In genomic region chr14:21106582-21106981, GRCm38 (mm10) we compare ENCODE assay signal across 14 mouse cellular contexts. TPM values are rescaled to one million over a fixed set of nuclear protein-coding genes. Genes with fewer than 3 reads are reported as not detected.
DNase-seq lines count a peak whose midpoint lies in the region; ATAC-seq and TF ChIP-seq lines count a peak whose summit lies in the region.
"Had no signal": no experiment of that assay in that cellular context is flagged by ENCODE, and none has a peak within 500 bp of the region (broad histone marks: within the 10 kb centered on the region; RNA-seq: fewer than 3 reads in every experiment).

No protein-coding gene starts in this region.

- no peak for TF ChIP-seq POLR2A in olfactory bulb, adult 2 months (IDR thresholded peaks at IDR 0.05; ENCODE audit: insufficient read depth, low read depth, low read length)

- H3K36me3 ChIP-seq in heart, embryonic 10.5 days = no peaks in the 10 kb centered on the region
- H3K36me3 ChIP-seq in lung, postnatal 0 days (ENCODE audit: insufficient read depth, low read length) = no peaks in the 10 kb centered on the region; the same call in 1 of the 2 replicates
- H3K36me3 ChIP-seq: hindbrain, embryonic 13.5 days had no signal

- H3K4me3 ChIP-seq in heart, embryonic 10.5 days = no peak overlapping the region
- H3K4me3 ChIP-seq in olfactory bulb, adult 2 months (ENCODE audit: insufficient read depth, low read depth, low read length) = no peak overlapping the region
- no peak overlapping the region for H3K4me3 ChIP-seq in lung, postnatal 0 days (ENCODE audit: low read depth, low read length)
- H3K4me3 ChIP-seq: hindbrain, embryonic 13.5 days; left cerebral cortex, adult 2 months; liver, embryonic 13.5 days had no signal

- peaks cover 12% of the 10 kb centered on the region; the same call in 1 of the 2 replicates for H3K4me1 ChIP-seq in heart, embryonic 10.5 days
- peaks cover 4% of the 10 kb centered on the region; the same call in 1 of the 2 replicates for H3K4me1 ChIP-seq in olfactory bulb, adult 2 months (ENCODE audit: control insufficient read depth, insufficient read depth, low read length)
- H3K4me1 ChIP-seq in lung, postnatal 0 days (ENCODE audit: insufficient read depth, low read depth, low read length) = no peaks in the 10 kb centered on the region
- H3K4me1 ChIP-seq: hindbrain, embryonic 13.5 days had no signal

- TF ChIP-seq EP300 in lung, postnatal 0 days (IDR thresholded peaks at IDR 0.05) = no peak

- no peak for ATAC-seq in lung, postnatal 0 days
- ATAC-seq: forebrain, postnatal 0 days had no signal

- no peak for TF ChIP-seq CTCF in olfactory bulb, adult 2 months (IDR thresholded peaks at IDR 0.05; ENCODE audit: insufficient read depth, low read depth, low read length)
- TF ChIP-seq CTCF in lung, postnatal 0 days (IDR thresholded peaks at IDR 0.05) = no peak

- no peak overlapping the region for H3K27ac ChIP-seq in heart, embryonic 10.5 days
- peak overlapping the region; percentile 51; the same call in 1 of the 2 replicates for H3K27ac ChIP-seq in olfactory bulb, adult 2 months (ENCODE audit: insufficient read depth, low read depth, low read length)
- H3K27ac ChIP-seq in lung, postnatal 0 days (ENCODE audit: low read length) = no peak overlapping the region
- H3K27ac ChIP-seq: hindbrain, embryonic 13.5 days; left cerebral cortex, adult 2 months; liver, embryonic 13.5 days had no signal

- no peaks in the 10 kb centered on the region for H3K27me3 ChIP-seq in heart, embryonic 10.5 days (ENCODE audit: insufficient read depth, poor library complexity, severe bottlenecking)
- H3K27me3 ChIP-seq in lung, postnatal 0 days (replicated peaks; ENCODE audit: insufficient read depth, low read length) = no peaks in the 10 kb centered on the region
- H3K27me3 ChIP-seq: CH12.LX; hindbrain, embryonic 13.5 days; liver, embryonic 13.5 days had no signal

- no peak overlapping the region for H3K9ac ChIP-seq in lung, postnatal 0 days (replicated peaks; ENCODE audit: low read depth)
- H3K9ac ChIP-seq: forebrain, postnatal 0 days; hindbrain, embryonic 13.5 days; liver, embryonic 13.5 days had no signal

- no peaks in the 10 kb centered on the region for H3K9me3 ChIP-seq in heart, embryonic 10.5 days
- no peaks in the 10 kb centered on the region for H3K9me3 ChIP-seq in lung, postnatal 0 days (ENCODE audit: low read length)
- H3K9me3 ChIP-seq: hindbrain, embryonic 13.5 days; liver, embryonic 13.5 days had no signal

- WGBS in heart, embryonic 10.5 days = 85% methylated on average over 8 of the region's 8 CpGs
- 93% methylated on average over 8 of the region's 8 CpGs for WGBS in olfactory bulb, adult 2 months
- WGBS in lung, postnatal 0 days = 76% methylated on average over 8 of the region's 8 CpGs

- no peak overlapping the region for H3K4me2 ChIP-seq in lung, postnatal 0 days (replicated peaks; ENCODE audit: low read depth, low read length)
- H3K4me2 ChIP-seq: hindbrain, embryonic 13.5 days; liver, embryonic 13.5 days had no signal

- DNase-seq in heart, adult 9 months (ENCODE audit: low spot score in 2 of 2) = peak; percentile 32 to 50
- DNase-seq in heart, embryonic 10.5 days (ENCODE audit: low spot score) = no peak
- peak; percentile 17 for DNase-seq in ovary, adult 18-20 months (ENCODE audit: low spot score)
- DNase-seq in ovary, postnatal 36 days (ENCODE audit: low spot score) = no peak
- DNase-seq in fat pad, adult 2 months (ENCODE audit: extremely low read depth, low read depth, low spot score) = peak; percentile 75
- no peak for DNase-seq in lung, postnatal 0 days (ENCODE audit: low spot score)
- no peak for DNase-seq in layer of hippocampus, adult 9-11 months
- DNase-seq: forebrain, postnatal 0 days; gastrocnemius, postnatal 36 days; liver, embryonic 13.5 days had no signal

RNA-seq across cellular contexts. Expression of gene Adk, which starts 54.2 kb away (rescaled TPM):
- 275 and 312 TPM in 2 replicates for polyA plus RNA-seq in heart, embryonic 10.5 days (2016; fragmentation: Nextera tagmentation; extraction: Ambion mirVana)
- not detected in 2 replicates for polyA plus RNA-seq in olfactory bulb, adult 2 months (2012; ENCODE audit: insufficient read depth, insufficient read length, low replicate concordance, missing spikeins)
- polyA plus RNA-seq in lung, postnatal 0 days (2015; fragmentation: Nextera tagmentation; extraction: Ambion mirVana) = 238 and 275 TPM in 2 replicates

RNA-seq across cellular contexts. Expression of gene Ap3m1, which starts 54.3 kb away (rescaled TPM):
- polyA plus RNA-seq in heart, embryonic 10.5 days (2016; fragmentation: Nextera tagmentation; extraction: Ambion mirVana) = 82.2 and 89.2 TPM in 2 replicates
- not detected in 2 replicates for polyA plus RNA-seq in olfactory bulb, adult 2 months (2012; ENCODE audit: insufficient read depth, insufficient read length, low replicate concordance, missing spikeins)
- 39.3 and 41.1 TPM in 2 replicates for polyA plus RNA-seq in lung, postnatal 0 days (2015; fragmentation: Nextera tagmentation; extraction: Ambion mirVana)

Comparison
In these comparisons a context has a peak if more than half of its experiments do, and no peak if none do; other contexts are left out.
1. DNase-seq: peak in heart, adult 9 months (2 of 2), ovary, adult 18-20 months (single experiment) and fat pad, adult 2 months (single experiment); none in heart, embryonic 10.5 days (single experiment), ovary, postnatal 36 days (single experiment), lung, postnatal 0 days (single experiment) and layer of hippocampus, adult 9-11 months (single experiment).